Mouse (Mus musculus) heart, embryonic 14.5 days (tissue): ENCODE results near the gene Nipal4. TPM values are rescaled to one million over a fixed set of nuclear protein-coding genes. Genes with fewer than 3 reads are reported as not detected.

Experiments used
- ATAC-seq: fragments of 200-750 bp; cut with Nextera tagmentation; 2 replicates; pipeline ENCODE4 v1.8.0; 2017; ENCODE audit warnings: low read depth, moderate TSS enrichment; ENCODE audit not compliant: insufficient number of reproducible peaks, insufficient read depth, low FRiP score
- H3K27ac ChIP-seq, 2 experiments: fragments of 200-500 bp in 1 of 2; fragments of 300-500 bp in 1 of 2; sonication (generic) in 1 of 2; replicated peaks in 1 of 2; 2 replicates each; pipeline ENCODE4 v1.5.1; 2012 to 2014; ENCODE audit warnings: low read depth in 2 of 2, low read length in 2 of 2, control low read depth in 1 of 2, mild to moderate bottlenecking in 1 of 2, mixed read lengths in 1 of 2; ENCODE audit not compliant: control insufficient read depth in 1 of 2, insufficient read depth in 1 of 2
- H3K27me3 ChIP-seq: fragments of 300-500 bp; sonication (generic); 2 replicates; pipeline ENCODE4 v1.6.1; 2014; ENCODE audit warnings: mild to moderate bottlenecking, low read length, control low read depth; ENCODE audit not compliant: control insufficient read depth, insufficient read depth
- H3K36me3 ChIP-seq: fragments of 300-500 bp; sonication (generic); 2 replicates; pipeline ENCODE4 v1.6.1; 2014; ENCODE audit warnings: mild to moderate bottlenecking, control low read depth, low read length, mixed read lengths; ENCODE audit not compliant: control insufficient read depth, insufficient read depth
- H3K4me1 ChIP-seq, 2 experiments: fragments of 200-500 bp in 1 of 2; fragments of 300-500 bp in 1 of 2; sonication (generic) in 1 of 2; 2 replicates each; pipeline ENCODE4 v1.6.1; 2012 to 2014; ENCODE audit warnings: low read length in 2 of 2, control low read depth in 1 of 2, mixed read lengths in 1 of 2; ENCODE audit not compliant: control insufficient read depth in 2 of 2, insufficient read depth in 2 of 2
- H3K4me2 ChIP-seq: fragments of 300-500 bp; sonication (generic); 2 replicates; pipeline ENCODE4 v1.6.1; 2014; ENCODE audit warnings: mild to moderate bottlenecking, low read length
- H3K4me3 ChIP-seq, 2 experiments: fragments of 200-500 bp in 1 of 2; fragments of 300-500 bp in 1 of 2; sonication (generic) in 1 of 2; 2 replicates each; pipeline ENCODE4 v1.5.1; 2012 to 2014; ENCODE audit warnings: low read length in 2 of 2, mild to moderate bottlenecking in 2 of 2, control low read depth in 1 of 2, low read depth in 1 of 2, moderate library complexity in 1 of 2; ENCODE audit not compliant: control insufficient read depth in 1 of 2, insufficient read depth in 1 of 2
- H3K9ac ChIP-seq: fragments of 300-500 bp; sonication (generic); 2 replicates; pipeline ENCODE4 v1.6.1; 2014; ENCODE audit warnings: mild to moderate bottlenecking, low read length
- H3K9me3 ChIP-seq: fragments of 300-500 bp; sonication (generic); 2 replicates; pipeline ENCODE4 v1.6.1; 2016; ENCODE audit warnings: low read length, control low read depth; ENCODE audit not compliant: control insufficient read depth
- WGBS: fragments of 180-500 bp; shearing (Covaris S2); extraction: QIAGEN DNeasy Blood & Tissue Kit; methylation state at CpG from one replicate; pipeline ENCODE4 v1.1.7; 2014; 5-methylcytosine and 5-hydroxymethylcytosine counted together
- polyA plus RNA-seq: library from polyadenylated mRNA; unstranded; fragments of >200 nt; fragmentation: Nextera tagmentation; extraction: Ambion mirVana; gene quantifications from 2 replicates; pipeline ENCODE4 v1.2.1, GENCODE M21; 2014

The Nipal4 gene
- polyA plus RNA-seq, 1 experiment from 2014 or later, result 9.5 TPM

DNA sequence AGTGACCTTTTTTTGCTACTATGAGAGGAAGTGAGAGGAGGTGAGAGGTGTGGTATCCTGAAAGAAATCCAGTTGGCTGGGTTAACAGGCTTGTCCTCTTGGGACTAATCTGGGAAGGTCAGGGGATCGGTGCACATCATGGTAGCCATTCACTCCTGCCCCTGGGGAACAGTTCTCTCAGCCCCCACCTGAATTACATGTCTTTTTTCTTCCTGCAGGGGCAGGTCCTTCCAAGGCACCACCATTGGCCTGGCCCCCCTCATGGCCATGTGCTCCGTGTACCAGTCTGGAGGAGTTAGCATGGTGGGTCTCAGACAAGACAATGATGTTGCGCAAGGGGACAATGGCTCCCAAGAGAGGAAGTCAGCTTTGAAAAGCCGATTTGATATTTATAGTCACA, 43.4 kb downstream of the Nipal4 start:
- no peak for ATAC-seq
- WGBS, result 81% methylated on average over 4 of the region's 4 CpGs
- Histone ChIP-seq H3K36me3 (peaks cover 100% of the 10 kb centered on the region), H3K4me2 (no peak overlapping the region), H3K9me3 (no peaks in the 10 kb centered on the region), H3K4me1 (peaks cover 0 to 5% of the 10 kb centered on the region in 2 experiments; a peak in 1 of 4 replicates), H3K27ac (no peak overlapping the region), H3K9ac (no peak overlapping the region), H3K27me3 (no peaks in the 10 kb centered on the region), H3K4me3 (no peak overlapping the region)

DNA sequence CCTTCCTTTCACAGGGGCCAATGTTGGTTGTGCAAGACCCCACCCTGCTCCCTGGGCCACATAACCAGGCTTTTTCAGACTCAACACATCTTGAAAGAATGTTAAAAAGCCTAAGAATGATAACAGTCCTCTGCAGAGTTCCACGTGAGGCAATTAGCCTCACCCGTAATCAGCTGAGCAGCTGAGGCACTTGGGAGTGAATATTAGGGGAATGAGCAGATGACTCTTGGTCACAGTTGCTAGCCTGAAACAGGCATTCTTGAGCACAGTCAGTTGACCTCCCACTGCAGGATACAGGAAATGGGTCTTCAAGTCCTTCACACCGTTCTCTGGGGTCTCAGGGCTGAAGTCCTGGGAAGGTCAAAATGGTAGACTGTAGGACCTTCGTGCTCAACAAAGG, 44.6 kb downstream of the Nipal4 start:
- peaks cover 99% of the 10 kb centered on the region for H3K36me3 ChIP-seq
- peaks cover 0 to 5% of the 10 kb centered on the region in 2 experiments; a peak in 1 of 4 replicates for H3K4me1 ChIP-seq
- H3K27me3 ChIP-seq, result no peaks in the 10 kb centered on the region
- H3K27ac ChIP-seq, result no peak overlapping the region
- no peak overlapping the region for H3K4me2 ChIP-seq
- H3K9me3 ChIP-seq, result no peaks in the 10 kb centered on the region
- no peak overlapping the region for H3K4me3 ChIP-seq
- H3K9ac ChIP-seq, result no peak overlapping the region
- WGBS, result 60% methylated on average over 4 of the region's 4 CpGs
- ATAC-seq, result no peak

DNA sequence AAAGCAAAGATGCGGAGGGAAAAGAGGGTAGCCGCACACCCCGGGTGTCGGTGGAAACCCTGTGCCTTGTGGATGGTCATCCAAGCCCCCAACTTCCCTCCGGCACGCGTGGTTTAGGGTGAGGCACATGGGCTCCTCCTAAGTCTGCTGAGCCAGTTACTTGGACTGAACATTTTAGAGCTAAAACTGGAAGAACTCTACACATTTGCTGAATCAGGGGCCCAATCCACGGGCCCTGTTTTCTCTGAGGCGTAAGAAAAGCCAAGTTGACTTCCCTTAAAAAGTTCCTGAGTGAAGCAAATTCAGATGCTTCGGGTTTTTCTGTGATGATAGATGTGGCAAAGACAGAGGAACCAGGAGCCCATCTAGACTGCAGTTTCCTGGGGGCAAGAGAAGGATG, 46.2 kb downstream of the Nipal4 start:
- H3K9ac ChIP-seq, result no peak overlapping the region
- H3K27ac ChIP-seq, result no peak overlapping the region
- no peaks in the 10 kb centered on the region for H3K27me3 ChIP-seq
- WGBS, result 89% methylated on average over 10 of the region's 10 CpGs
- H3K36me3 ChIP-seq, result peaks cover 99% of the 10 kb centered on the region
- no peaks in the 10 kb centered on the region for H3K9me3 ChIP-seq
- H3K4me3 ChIP-seq, result no peak overlapping the region
- H3K4me2 ChIP-seq, result no peak overlapping the region
- H3K4me1 ChIP-seq, result peaks cover 0 to 5% of the 10 kb centered on the region in 2 experiments; a peak in 1 of 4 replicates
- ATAC-seq, result no peak

DNA sequence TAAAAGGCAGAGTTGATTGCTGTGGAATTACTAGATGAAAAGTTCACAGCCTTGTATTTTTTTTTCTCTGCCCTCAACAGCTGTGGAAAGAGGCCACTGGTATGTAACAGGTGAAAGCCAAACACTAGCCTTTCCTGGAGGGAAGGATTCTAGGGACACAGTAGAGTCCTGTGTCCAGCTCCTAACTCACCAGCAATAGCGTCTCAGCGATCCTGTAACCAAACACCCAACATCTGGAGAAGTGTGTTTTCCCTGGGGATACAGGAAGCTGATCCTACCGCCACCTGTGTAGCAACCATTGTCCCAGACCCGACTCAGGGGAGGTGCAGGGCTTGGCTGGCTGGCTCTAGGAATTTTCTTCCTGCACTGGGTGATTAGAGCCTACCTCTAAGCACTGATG, 46.7 kb downstream of the Nipal4 start:
- no peak overlapping the region for H3K4me2 ChIP-seq
- no peak overlapping the region for H3K4me3 ChIP-seq
- no peak overlapping the region for H3K9ac ChIP-seq
- peaks cover 0 to 5% of the 10 kb centered on the region in 2 experiments; a peak in 1 of 4 replicates for H3K4me1 ChIP-seq
- H3K36me3 ChIP-seq, result peaks cover 99% of the 10 kb centered on the region
- ATAC-seq, result no peak
- no peaks in the 10 kb centered on the region for H3K27me3 ChIP-seq
- 57% methylated on average over 4 of the region's 4 CpGs for WGBS
- no peak overlapping the region for H3K27ac ChIP-seq
- no peaks in the 10 kb centered on the region for H3K9me3 ChIP-seq

DNA sequence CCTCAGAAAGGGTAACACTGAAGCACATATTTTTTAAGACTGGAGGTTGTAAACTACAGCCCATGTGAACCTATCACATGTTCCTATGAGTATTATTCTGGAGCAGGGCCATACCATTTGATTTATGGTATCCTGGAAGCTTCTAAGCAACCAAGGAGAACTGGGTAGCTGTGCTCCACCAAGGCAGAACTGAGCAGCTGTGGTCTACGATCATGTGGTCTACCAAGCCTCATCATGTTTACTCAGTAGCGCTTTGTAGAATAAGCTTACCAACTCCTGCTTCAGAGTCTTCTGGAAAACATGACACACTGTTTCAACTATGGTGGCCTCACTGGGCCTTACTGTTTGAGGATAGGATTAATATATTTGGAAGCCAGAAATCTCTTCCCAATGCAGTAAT, 49.8 kb downstream of the Nipal4 start:
- Histone ChIP-seq H3K4me1 (peaks cover 2 to 6% of the 10 kb centered on the region in 2 experiments; a peak in 3 of 4 replicates), H3K36me3 (peaks cover 98% of the 10 kb centered on the region), H3K4me3 (no peak overlapping the region), H3K27me3 (no peaks in the 10 kb centered on the region), H3K9me3 (no peaks in the 10 kb centered on the region), H3K4me2 (no peak overlapping the region), H3K27ac (no peak overlapping the region), H3K9ac (no peak overlapping the region)
- 94% methylated on average over 2 of the region's 2 CpGs for WGBS
- ATAC-seq, result no peak

DNA sequence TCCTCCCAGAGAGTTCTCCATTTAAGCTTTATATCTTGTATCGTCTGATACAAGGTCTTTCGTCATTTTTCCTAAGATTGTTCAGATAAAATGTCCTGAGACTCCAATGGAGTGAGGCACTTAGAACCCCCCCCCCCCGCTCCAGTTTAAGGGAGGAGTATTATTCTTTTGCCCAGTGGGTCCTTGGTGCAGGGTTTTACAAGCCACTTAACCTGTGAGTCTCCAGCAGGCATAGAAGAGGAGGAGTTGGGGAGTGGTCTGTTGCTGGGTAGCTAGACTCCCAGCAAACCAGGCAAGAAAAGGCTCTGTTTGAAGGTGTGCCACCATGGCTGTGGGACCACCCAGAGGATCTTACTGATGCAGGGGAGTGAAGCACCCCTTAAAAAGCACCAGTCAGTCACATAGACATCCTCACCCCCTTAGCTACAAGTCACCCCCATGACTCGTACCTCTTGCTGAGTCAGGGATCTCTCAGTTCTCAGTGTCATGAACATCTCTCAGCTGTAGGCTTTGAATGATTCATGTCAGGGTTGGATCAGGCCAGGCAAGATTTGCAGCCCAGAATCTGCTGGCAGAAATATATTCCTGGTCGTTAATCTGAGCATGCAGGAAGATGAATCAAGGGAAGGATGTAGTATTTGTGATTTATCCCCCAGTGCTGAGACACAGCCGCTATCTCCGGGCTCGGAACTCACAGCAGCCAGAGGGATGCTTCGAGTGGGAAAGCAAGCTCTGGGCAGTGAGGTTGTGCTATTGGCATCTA, 50.7 kb downstream of the Nipal4 start:
- ATAC-seq, result no peak
- Histone ChIP-seq H3K36me3 (peaks cover 94% of the 10 kb centered on the region), H3K4me1 (peaks cover 0 to 11% of the 10 kb centered on the region in 2 experiments; a peak in 2 of 4 replicates), H3K9ac (no peak overlapping the region), H3K9me3 (no peaks in the 10 kb centered on the region), H3K27ac (no peak overlapping the region), H3K4me2 (no peak overlapping the region), H3K27me3 (no peaks in the 10 kb centered on the region), H3K4me3 (no peak overlapping the region)
- 85% methylated on average over 9 of the region's 9 CpGs for WGBS

DNA sequence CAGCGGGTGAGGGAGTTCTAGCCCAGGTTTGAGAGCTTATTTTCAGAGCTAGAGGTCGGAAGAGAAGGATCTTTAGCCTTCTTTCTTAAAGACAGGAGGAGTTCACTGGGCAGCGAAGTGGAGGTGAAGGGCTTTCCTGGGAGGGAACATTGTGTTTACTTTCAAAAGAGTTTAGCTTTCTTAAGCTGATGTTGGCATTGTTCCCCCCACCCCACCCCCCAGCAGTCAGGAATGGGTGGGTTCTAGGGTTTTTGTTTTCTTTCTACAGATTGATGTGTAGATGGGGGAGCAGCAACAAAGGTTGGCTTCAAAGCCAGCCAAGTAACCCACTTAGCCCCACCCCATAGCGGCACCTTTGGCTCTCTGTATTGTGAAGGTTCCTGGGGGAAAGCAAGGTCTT, 51.3 kb downstream of the Nipal4 start:
- H3K27me3 ChIP-seq, result no peaks in the 10 kb centered on the region
- no peaks in the 10 kb centered on the region for H3K9me3 ChIP-seq
- no peak overlapping the region for H3K4me3 ChIP-seq
- no peak overlapping the region for H3K4me2 ChIP-seq
- peaks cover 89% of the 10 kb centered on the region for H3K36me3 ChIP-seq
- H3K4me1 ChIP-seq, result peaks cover 5 to 17% of the 10 kb centered on the region in 2 experiments
- H3K9ac ChIP-seq, result no peak overlapping the region
- no peak overlapping the region for H3K27ac ChIP-seq
- no peak for ATAC-seq
- WGBS, result 88% methylated on average over 4 of the region's 4 CpGs

DNA sequence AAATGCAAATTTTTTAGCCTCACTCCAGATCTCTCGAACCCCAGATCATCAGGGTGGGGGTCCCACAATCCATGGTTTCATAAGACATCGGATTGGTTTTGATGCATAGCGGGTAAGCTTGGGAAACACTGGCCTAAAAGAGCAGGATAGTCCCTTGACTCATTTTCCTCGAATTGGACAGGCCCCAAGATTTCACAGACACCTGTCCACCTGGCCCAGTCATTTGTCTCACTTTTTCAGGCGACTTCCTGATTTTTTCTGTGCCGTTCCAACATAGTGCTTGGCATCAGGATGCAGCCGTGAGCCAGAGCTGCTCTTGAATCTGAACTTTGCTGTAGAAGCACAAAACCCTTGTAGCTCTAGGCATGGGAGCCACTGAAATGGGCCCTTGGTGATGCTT, 52.1 kb downstream of the Nipal4 start:
- Histone ChIP-seq H3K36me3 (peaks cover 81% of the 10 kb centered on the region), H3K27me3 (no peaks in the 10 kb centered on the region), H3K27ac (no peak overlapping the region), H3K9ac (no peak overlapping the region), H3K4me1 (peaks cover 6 to 19% of the 10 kb centered on the region in 2 experiments), H3K4me2 (no peak overlapping the region), H3K4me3 (no peak overlapping the region), H3K9me3 (no peaks in the 10 kb centered on the region)
- 88% methylated on average over 7 of the region's 7 CpGs for WGBS
- no peak for ATAC-seq
